Mouse (Mus musculus): ENCODE data around the gene Olfr149.
A peak's percentile ranks its signal among the peaks of the same experiment; 100 is the strongest.
"Not testable (repeated sequence)": the region's sequence is repeated elsewhere in the genome, so short reads cannot be mapped to it uniquely, and the experiment has no call there.

Gene Olfr149

GRCm38 (mm10) chr9:39707017-39707416, at the start of gene Olfr149:
Gene Olfr149 (minus strand): TSS chr9:39707117.
- no peak for ATAC-seq (ENCODE audit: low TSS enrichment)

GRCm38 (mm10) chr9:39746428-39746827, 39.5 kb upstream of the Olfr149 start:
- peak; percentile 97 for ATAC-seq (ENCODE audit: low TSS enrichment)

- ATAC-seq (ENCODE audit: low TSS enrichment), result no peak
These were observed 39.0 kb upstream of the Olfr149 start, which contains the start of gene Olfr967 for GRCm38 (mm10) chr9:39745949-39746348. Gene Olfr967 (plus strand): TSS chr9:39746249.

GRCm38 (mm10) chr9:39740741-39741140, 33.8 kb upstream of the Olfr149 start:
- no peak for ATAC-seq (ENCODE audit: low TSS enrichment)

- ATAC-seq (ENCODE audit: low TSS enrichment), result no peak
These were observed 23.8 kb upstream of the Olfr149 start, which contains the start of gene Olfr150 for GRCm38 (mm10) chr9:39730678-39731077. Gene Olfr150 (plus strand): TSS chr9:39730978.

DNA sequence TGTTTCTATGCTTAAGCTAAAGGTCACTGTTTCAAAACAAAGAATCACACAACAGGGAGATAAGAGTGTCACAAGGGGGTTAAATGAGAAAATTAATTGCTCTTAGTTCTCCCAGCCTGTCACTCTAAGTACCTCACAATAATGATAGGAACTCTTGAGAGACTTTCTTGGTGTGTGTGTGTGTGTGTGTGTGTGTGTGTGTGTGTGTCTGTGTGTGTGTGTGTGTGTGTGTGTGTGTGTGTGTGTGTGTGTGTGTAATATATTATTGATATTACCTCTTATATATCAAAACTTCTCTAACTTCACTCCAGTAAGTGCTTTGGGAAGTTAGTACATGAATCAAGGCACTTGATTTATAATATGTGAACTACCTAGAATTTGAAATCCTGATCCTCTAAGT, 4.1 kb upstream of the Olfr149 start, which contains the start of gene Olfr965:
Gene Olfr965 (plus strand): TSS at position 301 of the 400 bp plus-strand sequence.
- ATAC-seq (ENCODE audit: low TSS enrichment), result no peak

DNA sequence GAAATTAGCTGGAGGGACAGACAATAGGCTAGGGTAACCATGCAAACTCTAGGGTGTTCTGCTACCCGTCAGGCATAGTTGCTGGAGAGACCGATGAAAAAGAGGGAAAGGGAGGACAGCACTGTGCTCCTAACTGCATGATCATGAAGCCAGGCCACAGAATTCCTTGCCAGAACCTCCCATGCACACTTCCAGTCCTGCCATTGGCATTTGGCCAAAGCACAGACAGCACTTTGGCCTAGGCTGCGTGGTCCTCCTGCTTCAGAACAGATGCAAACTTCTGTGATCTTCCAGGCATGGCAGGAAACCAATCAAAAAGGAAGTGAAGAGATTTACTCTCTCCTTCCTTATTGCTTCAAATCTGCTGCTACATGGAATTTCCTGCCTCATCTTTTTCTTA, 2.0 kb upstream of the Olfr149 start:
- ATAC-seq (ENCODE audit: low TSS enrichment), result no peak

DNA sequence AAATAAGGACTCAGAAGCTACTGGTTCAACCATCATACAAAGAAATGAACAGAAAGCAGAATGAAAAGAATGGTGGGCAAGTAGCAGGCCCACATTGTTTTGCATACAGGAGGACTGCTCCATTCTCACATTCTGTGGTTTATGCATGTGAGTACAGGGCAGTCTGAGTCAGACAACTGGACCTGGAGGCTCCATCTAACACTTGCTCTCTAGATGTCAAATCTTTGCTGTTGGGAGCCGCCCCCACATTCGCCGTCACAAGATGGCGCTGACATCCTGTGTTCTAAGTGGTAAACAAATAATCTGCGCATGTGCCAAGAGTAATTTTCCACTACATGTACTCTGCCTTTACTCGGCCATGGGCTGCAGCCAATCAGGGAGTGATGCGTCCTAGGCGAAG, 5.8 kb downstream of the Olfr149 start:
- ATAC-seq (ENCODE audit: low TSS enrichment), result not testable (repeated sequence)

GRCm38 (mm10) chr9:39679280-39679679, 27.6 kb downstream of the Olfr149 start:
- no peak for ATAC-seq (ENCODE audit: low TSS enrichment)

DNA sequence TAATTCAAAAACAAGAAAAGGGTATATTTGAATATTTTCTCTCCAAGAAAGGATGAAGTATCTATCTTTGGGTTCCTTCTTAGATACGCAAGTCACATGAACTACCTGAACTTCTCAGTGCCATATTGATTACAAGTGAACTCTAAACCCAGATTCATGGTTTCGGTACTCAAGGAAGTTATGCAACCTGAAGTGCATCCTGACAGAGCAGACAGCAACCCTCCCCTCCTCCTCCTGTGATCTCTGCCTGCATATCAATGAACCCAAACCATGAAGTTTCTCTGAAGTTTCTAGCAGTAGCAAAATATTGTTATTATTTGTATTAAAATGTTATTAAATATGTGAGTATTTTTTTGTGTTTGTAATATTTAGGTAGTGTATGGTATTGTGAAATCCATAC, 28.4 kb downstream of the Olfr149 start:
- ATAC-seq (ENCODE audit: low TSS enrichment), result no peak

DNA sequence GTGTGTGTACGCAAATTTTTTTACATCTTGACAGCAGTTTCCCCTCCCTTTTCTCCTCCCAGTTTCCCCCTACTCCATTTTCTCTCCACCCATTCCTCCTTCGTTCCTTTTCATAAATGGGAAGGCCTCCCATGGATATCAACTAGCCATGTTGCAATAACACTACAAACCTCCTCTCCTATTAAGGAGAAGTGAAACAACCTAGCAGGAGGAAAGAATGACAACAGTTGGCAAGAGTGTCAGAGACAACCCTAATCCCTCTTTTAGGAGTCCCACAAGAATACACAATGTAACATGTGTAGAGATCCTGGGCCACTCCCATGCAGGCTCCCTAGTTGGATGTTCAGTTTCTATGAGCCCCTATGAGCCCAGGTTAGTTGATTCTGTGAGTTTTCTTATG, 32.1 kb downstream of the Olfr149 start:
- no peak for ATAC-seq (ENCODE audit: low TSS enrichment)

DNA sequence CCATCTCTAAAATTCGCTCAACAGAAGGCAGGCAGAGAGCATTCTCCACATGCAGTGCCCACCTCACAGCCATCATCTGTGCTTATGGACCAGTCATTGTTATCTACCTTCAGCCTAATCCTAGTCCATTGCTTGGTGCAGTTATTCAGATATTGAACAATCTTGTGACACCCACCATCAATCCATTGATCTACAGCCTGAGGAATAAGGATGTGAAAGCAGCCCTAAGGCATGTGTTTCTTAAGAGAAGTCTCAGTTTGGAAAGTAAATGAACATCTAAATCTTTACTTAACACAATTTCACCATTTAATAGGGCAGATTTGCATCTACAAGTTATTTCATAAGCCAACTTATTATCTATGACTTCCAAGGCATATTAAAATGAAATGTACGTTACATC, 37.2 kb downstream of the Olfr149 start:
- ATAC-seq (ENCODE audit: low TSS enrichment), result no peak

- no peak for ATAC-seq (ENCODE audit: low TSS enrichment)
These were observed 40.0 kb downstream of the Olfr149 start, which contains the start of gene Olfr963 for GRCm38 (mm10) chr9:39666905-39667304. Gene Olfr963 (plus strand): TSS chr9:39667205.

DNA sequence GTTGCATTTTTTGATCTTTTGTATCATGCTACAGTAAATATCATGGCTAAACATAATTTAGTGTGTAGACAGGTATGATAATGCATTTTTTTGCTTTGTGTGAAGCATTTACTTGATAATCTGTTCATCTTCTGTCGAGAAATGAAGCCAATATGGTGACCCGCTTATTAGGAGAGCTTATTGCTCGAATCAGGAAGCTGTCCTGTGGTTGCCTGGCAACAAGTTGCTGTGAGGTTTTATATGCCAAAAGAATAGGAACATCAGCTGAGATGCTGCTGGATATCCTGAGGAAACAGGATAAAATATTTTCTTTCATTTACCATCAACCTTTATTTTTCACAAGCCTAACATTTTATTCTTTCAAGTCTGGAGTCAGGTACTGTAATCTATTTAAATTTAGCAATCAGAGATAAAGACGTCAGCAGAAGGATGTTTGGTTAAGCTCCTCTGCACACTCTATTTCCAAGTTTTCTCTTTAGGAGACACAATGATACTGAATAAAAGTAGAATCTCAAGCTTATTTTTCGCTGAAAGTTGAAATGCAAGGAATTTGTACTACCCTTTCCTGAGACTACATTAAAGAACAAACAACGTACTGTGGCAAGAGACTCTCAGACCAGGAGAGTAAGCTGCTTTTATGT, 52.0 kb downstream of the Olfr149 start:
- ATAC-seq (ENCODE audit: low TSS enrichment), result no peak
